ENCODE assay signal across 8 mouse cellular contexts in genomic region chr7:80405188-80405695, GRCm38 (mm10). TPM values are rescaled to one million over a fixed set of nuclear protein-coding genes. Genes with fewer than 3 reads are reported as not detected.
A peak's percentile ranks its signal among the peaks of the same experiment; 100 is the strongest.
DNase-seq lines count a peak whose midpoint lies in the region; ATAC-seq and TF ChIP-seq lines count a peak whose summit lies in the region.

Furin (minus strand) TSS chr7:80405436.

- no peaks in the 10 kb centered on the region for H3K36me3 ChIP-seq in C2C12 (ENCODE audit: control insufficient read depth, insufficient read depth)

- H3ac ChIP-seq in C2C12 (ENCODE audit: control insufficient read depth, insufficient read length, low read depth), result peak within 1 kb of the TSS; percentile 27

- peak; percentile 32 for DNase-seq in cerebellum, adult 9-11 months
- DNase-seq in cerebellum, postnatal 4 days (ENCODE audit: low spot score in 2 of 2), result no peak
- DNase-seq in layer of hippocampus, postnatal 14 days (ENCODE audit: low spot score in 2 of 2), result no peak
- DNase-seq in T-cell, adult 2 months (ENCODE audit: low spot score), result no peak
- DNase-seq in ovary, adult 18-20 months (ENCODE audit: low spot score), result no peak
- DNase-seq in frontal cortex, postnatal 25 days (ENCODE audit: low spot score in 2 of 2), result no peak

- H3K4me3 ChIP-seq in C2C12 (ENCODE audit: insufficient read depth, poor library complexity, severe bottlenecking), result peak within 1 kb of the TSS; percentile 3

- ATAC-seq in erythroid progenitor cell, adult 5-6 weeks (replicated peaks; ENCODE audit: low FRiP score, poor library complexity, severe bottlenecking), result no peak

- H3K79me3 ChIP-seq in C2C12 (ENCODE audit: low read depth), result peaks cover 9% of the 10 kb centered on the region

- no peak for TF ChIP-seq CTCF in C2C12 (IDR thresholded peaks at IDR 0.05; ENCODE audit: control insufficient read depth, insufficient read depth, insufficient read length)

- H3K79me2 ChIP-seq in C2C12 (ENCODE audit: control insufficient read depth, insufficient read depth), result peaks cover 27% of the 10 kb centered on the region

- no peaks in the 10 kb centered on the region for H3K27me3 ChIP-seq in C2C12 (ENCODE audit: control insufficient read depth, insufficient read depth, insufficient read length)

TF ChIP-seq in C2C12, 6 proteins besides CTCF, POLR2A, EP300 and RAD21:
- no peak for TF ChIP-seq USF1 (IDR thresholded peaks at IDR 0.05; ENCODE audit: low read depth)
- no peak for TF ChIP-seq CEBPB (IDR thresholded peaks at IDR 0.05; ENCODE audit: low read depth)
TF ChIP-seq in C2C12: peak in this region for 0.

RNA-seq across cellular contexts. Expression of gene Furin, which starts in this region (rescaled TPM):
- polyA plus RNA-seq in C2C12 (2012; fragmentation: generic; extraction: Trizol), result 63.6 TPM
- total RNA-seq in erythroid progenitor cell, adult 5-6 weeks (2015; ENCODE audit: low replicate concordance), result 22.7 and 51.1 TPM in 2 replicates
- total RNA-seq in erythroid progenitor cell, adult 5-6 weeks (2017; ENCODE audit: low replicate concordance), result 24.6 and 28.2 TPM in 2 replicates
- total RNA-seq in layer of hippocampus, postnatal 14 days (2021), result 10 to 100 TPM; 48.7 to 50.3 TPM
